Mouse (Mus musculus) embryonic facial prominence, embryonic 15.5 days (tissue): Measurements from ENCODE around the gene Car11. TPM values are rescaled to one million over a fixed set of nuclear protein-coding genes. Genes with fewer than 3 reads are reported as not detected.

Experiments used
- ATAC-seq: fragments of 200-750 bp; cut with Nextera tagmentation; 2 replicates; pipeline ENCODE4 v1.8.0; 2017; ENCODE audit warnings: low read depth, moderate TSS enrichment; ENCODE audit not compliant: insufficient number of reproducible peaks, low FRiP score, low TSS enrichment
- H3K27ac ChIP-seq: fragments of 300-500 bp; sonication (generic); replicated peaks from 2 replicates; pipeline ENCODE4 v1.5.1; 2015; ENCODE audit warnings: mild to moderate bottlenecking, inconsistent platforms
- H3K27me3 ChIP-seq: fragments of 300-500 bp; sonication (generic); 2 replicates; pipeline ENCODE4 v1.6.1; 2015; ENCODE audit warnings: inconsistent platforms
- H3K36me3 ChIP-seq: fragments of 300-500 bp; sonication (generic); 2 replicates; pipeline ENCODE4 v1.6.1; 2015; ENCODE audit warnings: mild to moderate bottlenecking, inconsistent platforms
- H3K4me1 ChIP-seq: fragments of 300-500 bp; sonication (generic); 2 replicates; pipeline ENCODE4 v1.6.1; 2015; ENCODE audit warnings: inconsistent platforms
- H3K4me2 ChIP-seq: fragments of 300-500 bp; sonication (generic); replicated peaks from 2 replicates; pipeline ENCODE4 v1.6.1; 2015; ENCODE audit warnings: mild to moderate bottlenecking, inconsistent platforms
- H3K4me3 ChIP-seq: fragments of 300-500 bp; sonication (generic); replicated peaks from 2 replicates; pipeline ENCODE4 v1.5.1; 2015; ENCODE audit warnings: mild to moderate bottlenecking, inconsistent platforms
- H3K9ac ChIP-seq: fragments of 300-500 bp; sonication (generic); 2 replicates; pipeline ENCODE4 v1.6.1; 2015; ENCODE audit warnings: inconsistent platforms
- H3K9me3 ChIP-seq: fragments of 300-500 bp; sonication (generic); replicated peaks from 2 replicates; pipeline ENCODE4 v1.6.1; 2016; ENCODE audit warnings: inconsistent platforms
- WGBS: fragments of 180-500 bp; shearing (Covaris S2); methylation state at CpG from one replicate; pipeline ENCODE4 v1.1.7; 2015; 5-methylcytosine and 5-hydroxymethylcytosine counted together
- polyA plus RNA-seq: library from polyadenylated mRNA; unstranded; fragments of >200 nt; fragmentation: Nextera tagmentation; extraction: Ambion mirVana; gene quantifications from 2 replicates; pipeline ENCODE4 v1.2.1, GENCODE M21; 2015

Gene Car11
- polyA plus RNA-seq, 1 experiment from 2014 or later: 17.7 TPM

DNA sequence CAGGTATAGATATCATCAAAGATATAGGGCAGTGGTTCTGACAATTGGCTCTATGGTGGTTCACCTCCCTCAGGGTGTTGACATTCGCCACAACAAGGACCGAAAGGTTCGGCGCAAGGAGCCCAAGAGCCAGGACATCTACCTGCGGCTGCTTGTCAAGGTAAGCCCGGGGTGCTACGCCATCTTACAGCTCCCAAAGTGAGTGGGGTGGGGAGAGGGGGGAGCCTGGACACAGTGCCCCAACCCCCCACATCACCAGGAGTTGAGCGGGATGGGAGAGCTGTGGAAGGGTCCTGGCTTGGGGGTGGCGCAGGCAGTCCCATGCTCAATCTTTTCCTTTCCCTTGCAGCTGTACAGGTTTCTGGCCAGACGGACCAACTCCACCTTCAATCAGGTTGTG is 19.5 kb downstream of the Car11 start:
- no peak for ATAC-seq
- Histone ChIP-seq H3K9ac (peak overlapping the region; percentile 95), H3K36me3 (peaks cover 45% of the 10 kb centered on the region), H3K4me2 (peak overlapping the region; percentile 91), H3K4me3 (peak overlapping the region; percentile 82), H3K9me3 (no peaks in the 10 kb centered on the region), H3K4me1 (peaks cover 42% of the 10 kb centered on the region), H3K27ac (no peak overlapping the region), H3K27me3 (no peaks in the 10 kb centered on the region)
- WGBS: 74% methylated on average over 10 of the region's 10 CpGs

- Histone ChIP-seq H3K9me3 (no peaks in the 10 kb centered on the region), H3K36me3 (peaks cover 52% of the 10 kb centered on the region), H3K4me2 (peak overlapping the region; percentile 91), H3K4me1 (peaks cover 35% of the 10 kb centered on the region), H3K4me3 (peak overlapping the region; percentile 82), H3K9ac (peak overlapping the region; percentile 95; the same call in 1 of the 2 replicates), H3K27ac (no peak overlapping the region), H3K27me3 (no peaks in the 10 kb centered on the region)
- 90% methylated on average over 16 of the region's 16 CpGs for WGBS
- no peak for ATAC-seq
Measured at GRCm38 (mm10) chr7:45719738-45720412, 20.2 kb downstream of the Car11 start.

DNA sequence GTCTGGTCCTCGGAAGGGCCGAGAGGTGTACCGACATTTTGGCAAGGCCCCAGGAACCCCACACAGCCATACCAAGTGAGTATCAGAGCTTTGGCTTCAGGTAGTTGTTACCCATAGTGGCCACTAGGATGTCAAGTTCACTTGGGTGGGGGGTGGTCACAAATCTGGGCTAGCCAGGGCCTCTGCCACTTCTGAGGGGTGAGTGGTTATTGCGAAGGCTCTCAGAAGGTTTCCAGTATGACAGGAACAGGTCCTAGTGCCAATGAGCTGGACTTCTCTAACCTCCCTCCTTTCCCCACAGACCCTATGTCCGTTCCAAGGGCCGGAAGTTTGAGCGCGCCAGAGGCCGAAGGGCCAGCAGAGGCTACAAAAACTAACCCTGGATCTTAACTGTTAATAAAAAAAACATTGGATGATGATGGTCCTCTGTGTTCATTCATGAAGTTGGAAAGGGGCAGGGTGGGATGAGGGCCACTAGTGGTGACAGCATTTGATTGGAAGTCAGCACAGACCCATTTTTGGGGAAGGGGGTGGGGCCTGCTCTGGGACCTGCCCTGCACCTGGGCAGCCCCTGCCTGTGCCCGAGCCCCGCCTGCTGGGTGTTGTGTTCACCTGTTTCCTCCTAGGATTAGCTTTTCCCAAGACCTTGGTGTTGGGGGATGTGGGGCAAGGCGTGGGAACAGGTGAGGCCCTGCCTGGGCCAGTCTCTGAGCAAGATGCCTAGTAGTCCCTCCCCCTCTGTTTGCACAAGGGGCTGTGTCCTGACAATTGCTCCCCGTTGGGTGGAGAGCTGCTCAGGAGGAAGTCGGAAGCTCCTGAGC is 21.0 kb downstream of the Car11 start, which contains the start of gene Fam83e:
TSS of gene Fam83e (plus strand) at position 800 of the 821 bp plus-strand sequence.
- Histone ChIP-seq H3K9me3 (no peaks in the 10 kb centered on the region), H3K27ac (peak within 1 kb of the TSS; percentile 61; the same call in 1 of the 2 replicates), H3K4me2 (no peak within 1 kb of the TSS), H3K9ac (no peak within 1 kb of the TSS), H3K4me3 (no peak within 1 kb of the TSS), H3K27me3 (no peaks in the 10 kb centered on the region), H3K36me3 (peaks cover 60% of the 10 kb centered on the region), H3K4me1 (peaks cover 32% of the 10 kb centered on the region)
- ATAC-seq: no peak
- WGBS: 79% methylated on average over 14 of the region's 14 CpGs

DNA sequence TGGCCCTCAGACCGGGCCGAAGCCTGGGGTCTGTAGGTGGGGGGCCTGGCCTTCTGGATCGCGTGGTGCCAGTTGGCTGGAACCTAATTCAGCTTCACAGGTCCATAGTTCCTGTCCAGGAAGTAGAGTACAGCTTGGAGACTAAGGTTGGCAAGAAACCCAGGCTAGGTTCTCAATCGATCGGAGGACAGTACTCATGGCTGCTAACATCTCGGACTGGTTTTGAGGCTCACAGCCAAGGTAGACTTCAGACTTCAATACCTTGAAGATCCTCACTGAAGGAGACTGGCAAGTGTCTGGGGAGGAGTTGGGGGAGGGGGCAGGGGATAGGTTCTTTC is 21.6 kb downstream of the Car11 start:
- Histone ChIP-seq H3K27ac (peak overlapping the region; percentile 61; the same call in 1 of the 2 replicates), H3K4me3 (no peak overlapping the region), H3K4me2 (no peak overlapping the region), H3K27me3 (no peaks in the 10 kb centered on the region), H3K36me3 (peaks cover 65% of the 10 kb centered on the region), H3K9ac (no peak overlapping the region), H3K9me3 (no peaks in the 10 kb centered on the region), H3K4me1 (peaks cover 26% of the 10 kb centered on the region)
- WGBS: 82% methylated on average over 7 of the region's 7 CpGs
- no peak for ATAC-seq

- Histone ChIP-seq H3K36me3 (peaks cover 70% of the 10 kb centered on the region), H3K4me1 (peaks cover 20% of the 10 kb centered on the region), H3K4me3 (no peak overlapping the region), H3K4me2 (no peak overlapping the region), H3K27me3 (no peaks in the 10 kb centered on the region), H3K27ac (0 out of 2 replicates have a peak overlapping the region, but pooled peaks have one; percentile 6), H3K9ac (no peak overlapping the region), H3K9me3 (no peaks in the 10 kb centered on the region)
- no peak for ATAC-seq
- 60% methylated on average over 13 of the region's 13 CpGs for WGBS
Measured at GRCm38 (mm10) chr7:45721642-45722347, 22.2 kb downstream of the Car11 start.

DNA sequence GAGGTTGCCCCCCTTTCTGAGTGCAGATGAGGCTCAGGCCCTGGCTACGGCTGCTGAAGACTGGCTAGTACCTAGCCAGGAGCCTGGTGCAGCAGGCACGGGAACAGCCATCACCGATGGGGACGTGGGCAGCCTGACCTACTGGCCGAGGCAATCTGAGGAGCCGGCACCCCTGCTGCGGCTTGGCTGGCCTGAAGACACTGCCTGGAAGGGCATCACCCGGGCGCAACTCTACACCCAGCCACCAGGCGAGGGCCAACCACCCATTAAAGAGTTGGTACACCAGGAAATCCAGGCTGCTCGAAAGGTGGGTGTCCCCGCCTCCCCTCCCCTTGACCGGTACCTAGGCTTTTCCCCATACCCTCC is 22.7 kb downstream of the Car11 start:
- Histone ChIP-seq H3K4me2 (no peak overlapping the region), H3K27me3 (no peaks in the 10 kb centered on the region), H3K27ac (0 out of 2 replicates have a peak overlapping the region, but pooled peaks have one; percentile 6), H3K9ac (no peak overlapping the region), H3K36me3 (peaks cover 74% of the 10 kb centered on the region), H3K9me3 (no peaks in the 10 kb centered on the region), H3K4me1 (peaks cover 16% of the 10 kb centered on the region), H3K4me3 (no peak overlapping the region)
- 85% methylated on average over 13 of the region's 13 CpGs for WGBS
- no peak for ATAC-seq

DNA sequence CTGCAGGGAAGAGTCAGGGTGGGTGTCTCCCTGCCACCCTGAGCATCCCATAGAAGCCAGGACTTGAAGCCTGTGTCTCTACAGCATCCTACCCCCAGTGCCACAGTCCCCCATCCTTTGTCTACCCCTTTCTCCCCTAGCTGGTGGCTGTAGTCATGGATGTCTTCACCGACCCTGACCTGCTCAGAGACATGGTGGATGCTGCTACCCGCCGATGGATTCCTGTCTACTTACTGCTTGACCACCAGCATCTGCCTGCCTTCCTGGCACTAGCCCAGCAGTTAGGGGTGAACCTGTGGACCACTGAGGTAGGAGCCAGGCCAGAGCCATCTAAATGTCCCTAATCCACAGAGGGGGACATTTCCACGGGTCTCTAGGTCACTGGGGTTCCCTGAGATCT is 23.7 kb downstream of the Car11 start:
- H3K9me3 ChIP-seq: no peaks in the 10 kb centered on the region
- no peak for ATAC-seq
- H3K27ac ChIP-seq: no peak overlapping the region
- H3K4me3 ChIP-seq: no peak overlapping the region
- no peaks in the 10 kb centered on the region for H3K27me3 ChIP-seq
- H3K4me2 ChIP-seq: no peak overlapping the region
- no peak overlapping the region for H3K9ac ChIP-seq
- WGBS: 90% methylated on average over 4 of the region's 4 CpGs
- H3K36me3 ChIP-seq: peaks cover 78% of the 10 kb centered on the region
- H3K4me1 ChIP-seq: peaks cover 16% of the 10 kb centered on the region

DNA sequence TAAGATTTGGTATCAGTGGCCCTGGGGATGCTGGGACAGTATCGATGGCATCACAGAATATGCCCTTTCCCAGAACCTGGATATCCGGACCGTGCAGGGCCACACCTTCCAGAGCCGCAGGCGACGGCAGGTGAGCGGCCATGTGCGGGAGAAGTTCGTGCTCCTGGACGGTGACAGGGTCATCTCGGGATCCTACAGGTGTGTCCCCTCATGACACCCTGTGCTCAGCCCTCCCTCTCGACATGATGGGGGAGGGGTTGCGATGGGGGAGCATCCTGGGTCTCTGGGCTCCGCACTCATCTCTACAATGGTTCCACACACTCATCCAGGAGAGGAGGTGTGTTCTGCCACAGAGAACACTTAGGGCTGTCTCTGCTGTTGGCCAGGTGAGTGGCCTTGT is 24.1 kb downstream of the Car11 start:
- Histone ChIP-seq H3K27me3 (no peaks in the 10 kb centered on the region), H3K4me2 (no peak overlapping the region), H3K36me3 (peaks cover 83% of the 10 kb centered on the region), H3K9ac (no peak overlapping the region), H3K27ac (no peak overlapping the region), H3K4me1 (peaks cover 15% of the 10 kb centered on the region), H3K4me3 (no peak overlapping the region), H3K9me3 (no peaks in the 10 kb centered on the region)
- WGBS: 90% methylated on average over 14 of the region's 14 CpGs
- no peak for ATAC-seq

DNA sequence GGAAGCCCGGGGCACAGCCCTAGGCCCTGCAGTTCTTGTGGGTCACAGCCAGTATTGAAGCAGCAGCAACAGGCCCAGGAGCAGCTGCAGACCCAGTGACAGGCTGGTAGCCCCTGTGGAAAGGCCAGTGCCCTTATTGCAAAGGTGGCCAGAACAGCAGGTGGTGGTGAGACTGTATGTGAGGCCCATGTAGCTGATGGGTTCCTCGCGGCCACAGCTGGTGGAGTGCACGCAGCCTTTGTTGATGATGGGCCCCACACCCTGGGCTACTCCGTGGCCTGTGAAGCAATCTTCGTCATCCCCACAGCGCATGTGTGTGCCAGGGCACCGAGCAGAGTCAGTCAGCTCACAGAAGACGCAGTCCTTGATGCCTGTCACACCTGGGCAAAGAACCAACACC is 25.5 kb downstream of the Car11 start:
- H3K27ac ChIP-seq: no peak overlapping the region
- 89% methylated on average over 9 of the region's 9 CpGs for WGBS
- no peak overlapping the region for H3K4me2 ChIP-seq
- H3K4me3 ChIP-seq: no peak overlapping the region
- H3K27me3 ChIP-seq: no peaks in the 10 kb centered on the region
- H3K9me3 ChIP-seq: no peaks in the 10 kb centered on the region
- ATAC-seq: no peak
- H3K4me1 ChIP-seq: peaks cover 2% of the 10 kb centered on the region
- peaks cover 75% of the 10 kb centered on the region for H3K36me3 ChIP-seq
- H3K9ac ChIP-seq: no peak overlapping the region

- no peak within 1 kb of the TSS for H3K9ac ChIP-seq
- ATAC-seq: no peak
- H3K36me3 ChIP-seq: peaks cover 70% of the 10 kb centered on the region
Measured at GRCm38 (mm10) chr7:45725713-45726112, 26.1 kb downstream of the Car11 start, which contains the start of gene Spaca4. TSS of gene Spaca4 (minus strand) at chr7:45725813.

DNA sequence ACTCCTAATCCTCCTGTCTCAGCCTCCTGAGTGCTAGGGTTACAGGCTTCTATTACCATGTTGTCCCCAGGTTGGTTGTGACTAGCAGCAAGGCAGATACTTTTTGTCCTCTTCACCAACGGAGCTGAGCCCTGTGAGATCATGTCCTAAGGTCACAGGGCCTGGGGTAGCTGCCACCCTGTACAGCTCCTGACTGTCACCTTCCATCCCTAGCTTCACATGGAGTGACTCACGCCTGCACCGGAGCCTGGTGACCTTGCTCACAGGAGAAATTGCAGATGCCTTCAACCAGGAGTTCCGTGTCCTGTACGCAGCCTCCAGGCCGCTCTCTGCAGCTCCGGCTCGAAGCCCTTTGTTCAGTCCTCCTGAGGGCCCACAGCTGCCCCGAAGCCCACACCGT is 26.8 kb downstream of the Car11 start:
- 91% methylated on average over 10 of the region's 10 CpGs for WGBS
- H3K4me3 ChIP-seq: no peak overlapping the region
- no peak overlapping the region for H3K27ac ChIP-seq
- H3K4me2 ChIP-seq: no peak overlapping the region
- H3K27me3 ChIP-seq: no peaks in the 10 kb centered on the region
- H3K36me3 ChIP-seq: peaks cover 64% of the 10 kb centered on the region
- no peak overlapping the region for H3K9ac ChIP-seq
- no peaks in the 10 kb centered on the region for H3K9me3 ChIP-seq
- ATAC-seq: no peak
- H3K4me1 ChIP-seq: peaks cover 13% of the 10 kb centered on the region

More at GRCm38 (mm10) chr7:45725713-45726112, 26.1 kb downstream of the Car11 start, which contains the start of gene Spaca4:
- Histone ChIP-seq H3K4me2 (no peak within 1 kb of the TSS), H3K4me1 (peaks cover 7% of the 10 kb centered on the region), H3K27me3 (no peaks in the 10 kb centered on the region), H3K9me3 (no peaks in the 10 kb centered on the region), H3K4me3 (no peak within 1 kb of the TSS), H3K27ac (no peak within 1 kb of the TSS)
- 92% methylated on average over 11 of the region's 11 CpGs for WGBS
